Mouse (Mus musculus) right cerebral cortex, postnatal 10 days (tissue): Measurements from ENCODE around the gene Prph.
"Not testable (repeated sequence)": the region's sequence is repeated elsewhere in the genome, so short reads cannot be mapped to it uniquely, and the experiment has no call there.

Source experiments
- DNase-seq, 2 experiments: peaks; one replicate each; pipeline ENCODE4 v3.0.0; 2021; ENCODE audit warnings: low spot score in 2 of 2

The Prph gene

GRCm38 (mm10) chr15:99074600-99075333 lies 19.8 kb downstream of the Prph start:
- peak; percentile 98 to 99 for DNase-seq

- DNase-seq = not testable (repeated sequence)
These were observed 21.0 kb downstream of the Prph start for GRCm38 (mm10) chr15:99076011-99076410.

GRCm38 (mm10) chr15:99078181-99078910 lies 23.4 kb downstream of the Prph start:
- no peak for DNase-seq

- DNase-seq = no peak
These were observed 24.8 kb downstream of the Prph start for GRCm38 (mm10) chr15:99079804-99080203.

- DNase-seq = no peak
These were observed 27.3 kb downstream of the Prph start for GRCm38 (mm10) chr15:99082322-99082721.

- no peak for DNase-seq
These were observed 27.9 kb downstream of the Prph start for GRCm38 (mm10) chr15:99082840-99083239.

- DNase-seq = peak in 1 of 2 experiments; percentile 68
These were observed 28.3 kb downstream of the Prph start for GRCm38 (mm10) chr15:99083258-99083657.

GRCm38 (mm10) chr15:99083867-99084557 lies 29.0 kb downstream of the Prph start:
- no peak for DNase-seq

GRCm38 (mm10) chr15:99084618-99085017 lies 29.6 kb downstream of the Prph start:
- DNase-seq = no peak

GRCm38 (mm10) chr15:99085997-99086396 lies 31.0 kb downstream of the Prph start:
- DNase-seq = no peak

GRCm38 (mm10) chr15:99087253-99088075 lies 32.5 kb downstream of the Prph start, which contains the start of gene C1ql4:
TSS of gene C1ql4 (minus strand) at chr15:99087817.
- no peak for DNase-seq

- peak; percentile 72 to 76 for DNase-seq
These were observed 33.3 kb downstream of the Prph start for GRCm38 (mm10) chr15:99088292-99088691.

GRCm38 (mm10) chr15:99089069-99089468 lies 34.1 kb downstream of the Prph start:
- DNase-seq = no peak

- no peak for DNase-seq
These were observed 37.9 kb downstream of the Prph start, which contains the start of gene Dnajc22 for GRCm38 (mm10) chr15:99092870-99093269. TSS of gene Dnajc22 (plus strand) at chr15:99093170.

- peak; percentile 62 to 64 for DNase-seq
These were observed 38.6 kb downstream of the Prph start for GRCm38 (mm10) chr15:99093291-99094258.

GRCm38 (mm10) chr15:99094631-99095270 lies 39.8 kb downstream of the Prph start:
- peak; percentile 54 to 60 for DNase-seq

GRCm38 (mm10) chr15:99095356-99095755 lies 40.4 kb downstream of the Prph start:
- DNase-seq = no peak

- DNase-seq = no peak
These were observed 41.3 kb downstream of the Prph start for GRCm38 (mm10) chr15:99096061-99096793.
